Mouse (Mus musculus) erythroblast, embryonic 14.5 days (primary cell): ENCODE measurements around the gene Cbx2.

Experiments
- GATA1 ChIP-seq: IDR thresholded peaks from 2 replicates; pipeline ENCODE4 v1.6.1; 2012; ENCODE audit warnings: low read length, inconsistent platforms, mixed read lengths
- TAL1 ChIP-seq: IDR thresholded peaks from 3 replicates; pipeline ENCODE4 v1.6.1; 2012; ENCODE audit warnings: low read length, inconsistent platforms, mixed read lengths

- TF ChIP-seq GATA1 (no peak), TAL1 (no peak)
Measured at GRCm38 (mm10) chr11:119058041-119058995, 35.6 kb downstream of the Cbx2 start.
